Comparison of ENCODE assay signal across 16 mouse cellular contexts in the genomic region with DNA sequence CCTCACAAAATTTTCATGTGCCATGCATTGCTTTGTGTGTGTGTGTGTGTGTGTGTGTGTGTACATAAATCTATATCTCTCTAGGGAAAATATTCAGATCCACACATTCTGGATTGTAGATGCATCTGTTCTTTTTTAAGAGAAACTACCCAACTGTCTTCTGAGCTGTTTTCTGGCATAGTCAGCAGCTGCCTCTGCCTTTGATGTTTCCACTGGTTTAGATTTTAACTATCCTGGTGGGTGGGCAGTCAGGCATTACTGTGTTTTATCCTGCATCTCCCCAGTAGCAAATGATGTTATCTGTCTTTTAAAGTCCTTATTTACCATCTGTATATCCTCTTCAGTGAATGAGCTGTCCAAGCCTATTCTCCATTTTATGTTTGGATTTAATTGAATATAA.
"Had no signal": no experiment of that assay in that cellular context is flagged by ENCODE, and none has a peak within 500 bp of the region (broad histone marks: within the 10 kb centered on the region; RNA-seq: fewer than 3 reads in every experiment).

No protein-coding gene starts in this region.

- ATAC-seq: liver, postnatal 0 days; midbrain, embryonic 13.5 days; midbrain, embryonic 15.5 days had no signal

- H3K36me3 ChIP-seq: midbrain, embryonic 13.5 days; midbrain, embryonic 15.5 days; neural tube, embryonic 12.5 days; stomach, embryonic 15.5 days had no signal

- DNase-seq: liver, postnatal 0 days; lung, adult 2 months; lung, postnatal 14 days; lung, postnatal 36 days; right cerebral cortex, postnatal 14 days; thymus, adult 18-20 months; thymus, postnatal 14 days; thymus, postnatal 36 days had no signal

- H3K4me1 ChIP-seq: megakaryocyte, embryonic 14.5 days; midbrain, embryonic 13.5 days; midbrain, embryonic 15.5 days; neural tube, embryonic 12.5 days; stomach, embryonic 15.5 days had no signal

- H3K9me3 ChIP-seq: megakaryocyte, embryonic 14.5 days; midbrain, embryonic 13.5 days; midbrain, embryonic 15.5 days; neural tube, embryonic 12.5 days; stomach, embryonic 15.5 days had no signal

- H3K4me3 ChIP-seq: megakaryocyte, embryonic 14.5 days; midbrain, embryonic 13.5 days; midbrain, embryonic 15.5 days; neural tube, embryonic 12.5 days; stomach, embryonic 15.5 days had no signal

- H3K9ac ChIP-seq: liver, postnatal 0 days; midbrain, embryonic 13.5 days; midbrain, embryonic 15.5 days; neural tube, embryonic 12.5 days; stomach, embryonic 15.5 days had no signal

- H3K27me3 ChIP-seq: megakaryocyte, embryonic 14.5 days; midbrain, embryonic 13.5 days; midbrain, embryonic 15.5 days; neural tube, embryonic 12.5 days; stomach, embryonic 15.5 days had no signal

- H3K27ac ChIP-seq: macrophage; midbrain, embryonic 13.5 days; midbrain, embryonic 15.5 days; neural tube, embryonic 12.5 days; stomach, embryonic 15.5 days; stomach, postnatal 0 days had no signal

- H3K4me2 ChIP-seq: midbrain, embryonic 11.5 days; midbrain, embryonic 13.5 days; midbrain, embryonic 15.5 days; neural tube, embryonic 12.5 days; stomach, embryonic 15.5 days had no signal
